Mouse (Mus musculus): ENCODE results near the gene Usp46. TPM values are rescaled to one million over a fixed set of nuclear protein-coding genes. Genes with fewer than 3 reads are reported as not detected.

Gene Usp46
- polyA plus RNA-seq, 1 experiment from 2014 or later = 37.7 TPM

DNA sequence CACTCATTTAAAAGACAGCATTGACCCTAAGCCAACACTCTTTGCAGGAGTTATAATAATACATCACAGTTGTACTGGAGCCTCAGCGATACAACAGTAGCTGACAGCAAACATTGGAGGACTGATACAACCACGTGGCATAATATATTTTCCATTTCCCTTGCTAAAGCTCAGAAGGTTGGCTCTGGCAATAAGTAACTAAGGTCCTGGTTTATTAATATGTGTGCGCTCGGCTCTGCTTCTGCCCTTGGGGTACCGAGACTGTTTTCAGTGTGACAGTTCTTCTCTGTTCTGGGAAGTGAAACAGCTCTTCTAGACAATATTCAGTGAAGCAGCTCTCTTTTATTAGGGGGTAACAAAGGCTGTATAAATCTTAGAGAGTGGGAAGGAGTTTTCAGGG, 50.7 kb downstream of the Usp46 start:
- H3K4me3 ChIP-seq (ENCODE audit: low read length) = no peak overlapping the region
- ATAC-seq = no peak
- no peaks in the 10 kb centered on the region for H3K27me3 ChIP-seq (replicated peaks; ENCODE audit: control insufficient read depth, insufficient read depth, low read length)
- H3K9me3 ChIP-seq (ENCODE audit: control insufficient read depth, low read length) = no peaks in the 10 kb centered on the region
- H3K27ac ChIP-seq (ENCODE audit: low read depth, low read length) = no peak overlapping the region
- no peaks in the 10 kb centered on the region; the same call in 1 of the 2 replicates for H3K36me3 ChIP-seq (ENCODE audit: control insufficient read depth, insufficient read depth, low read length)
- no peak overlapping the region for H3K9ac ChIP-seq (ENCODE audit: low read depth, low read length)
- H3K4me2 ChIP-seq (ENCODE audit: low read length) = no peak overlapping the region
- WGBS = 89% methylated on average over 5 of the region's 5 CpGs
- no peaks in the 10 kb centered on the region for H3K4me1 ChIP-seq (ENCODE audit: control insufficient read depth, insufficient read depth, low read depth, low read length)

DNA sequence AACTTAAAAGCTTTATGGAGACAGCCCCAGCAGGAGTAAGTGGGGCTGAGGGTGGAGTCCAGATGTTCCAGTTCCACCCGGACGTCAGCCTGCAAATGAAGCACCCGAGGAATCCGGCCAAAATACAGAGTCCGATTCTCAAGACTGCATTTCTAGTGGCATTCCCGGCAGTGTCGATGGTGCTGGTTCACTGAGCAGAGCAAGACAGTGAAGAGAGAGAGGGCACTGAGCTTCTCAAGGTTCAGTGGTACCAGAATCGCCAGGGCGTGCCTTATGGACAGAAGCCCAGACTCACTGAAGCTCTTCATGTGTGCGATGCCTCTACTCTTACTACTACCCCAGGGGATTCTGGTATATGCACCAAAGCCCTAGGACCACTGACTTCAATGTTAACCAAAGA, 56.6 kb downstream of the Usp46 start:
- no peak overlapping the region for H3K27ac ChIP-seq (ENCODE audit: low read depth, low read length)
- H3K4me2 ChIP-seq (ENCODE audit: low read length) = no peak overlapping the region
- 81% methylated on average over 10 of the region's 10 CpGs for WGBS
- no peak for ATAC-seq
- H3K4me3 ChIP-seq (ENCODE audit: low read length) = no peak overlapping the region
- no peaks in the 10 kb centered on the region for H3K27me3 ChIP-seq (replicated peaks; ENCODE audit: control insufficient read depth, insufficient read depth, low read length)
- no peaks in the 10 kb centered on the region for H3K9me3 ChIP-seq (ENCODE audit: control insufficient read depth, low read length)
- H3K36me3 ChIP-seq (ENCODE audit: control insufficient read depth, insufficient read depth, low read length) = no peaks in the 10 kb centered on the region; the same call in 1 of the 2 replicates
- H3K4me1 ChIP-seq (ENCODE audit: control insufficient read depth, insufficient read depth, low read depth, low read length) = no peaks in the 10 kb centered on the region
- no peak overlapping the region for H3K9ac ChIP-seq (ENCODE audit: low read depth, low read length)

DNA sequence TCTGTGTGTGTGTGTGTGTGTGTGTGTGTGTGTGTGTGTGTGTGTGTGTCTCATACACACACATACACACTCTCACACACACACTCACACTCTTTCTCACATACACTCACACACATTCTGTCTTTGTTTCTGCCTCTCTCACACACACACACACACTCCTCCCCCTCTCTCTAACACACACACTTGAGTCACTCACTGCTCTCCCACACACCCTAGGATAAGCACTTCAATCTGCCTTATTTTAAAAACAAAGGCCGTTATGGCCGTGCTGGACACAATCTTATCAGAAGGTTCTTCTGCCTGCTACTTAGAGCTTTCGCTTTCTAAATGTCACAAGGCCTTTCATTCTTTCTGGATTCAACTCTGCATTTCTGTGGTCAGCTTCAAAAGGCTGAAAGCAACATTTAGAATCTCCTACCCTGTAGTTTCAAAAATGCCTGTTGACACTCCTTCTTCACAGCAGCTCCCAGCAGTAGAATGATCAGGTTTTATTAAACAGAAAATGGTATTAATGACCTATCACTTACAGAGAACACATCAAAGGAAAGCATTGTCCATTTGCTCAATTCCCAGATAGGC, 60.6 kb downstream of the Usp46 start:
- Histone ChIP-seq H3K27me3 (replicated peaks; ENCODE audit: control insufficient read depth, insufficient read depth, low read length) (no peaks in the 10 kb centered on the region), H3K36me3 (ENCODE audit: control insufficient read depth, insufficient read depth, low read length) (no peaks in the 10 kb centered on the region; the same call in 1 of the 2 replicates), H3K4me1 (ENCODE audit: control insufficient read depth, insufficient read depth, low read depth, low read length) (no peaks in the 10 kb centered on the region), H3K27ac (ENCODE audit: low read depth, low read length) (no peak overlapping the region), H3K4me2 (ENCODE audit: low read length) (no peak overlapping the region), H3K4me3 (ENCODE audit: low read length) (no peak overlapping the region), H3K9me3 (ENCODE audit: control insufficient read depth, low read length) (no peaks in the 10 kb centered on the region), H3K9ac (ENCODE audit: low read depth, low read length) (no peak overlapping the region)
- no peak for ATAC-seq
- 79% methylated on average over 3 of the region's 3 CpGs for WGBS

DNA sequence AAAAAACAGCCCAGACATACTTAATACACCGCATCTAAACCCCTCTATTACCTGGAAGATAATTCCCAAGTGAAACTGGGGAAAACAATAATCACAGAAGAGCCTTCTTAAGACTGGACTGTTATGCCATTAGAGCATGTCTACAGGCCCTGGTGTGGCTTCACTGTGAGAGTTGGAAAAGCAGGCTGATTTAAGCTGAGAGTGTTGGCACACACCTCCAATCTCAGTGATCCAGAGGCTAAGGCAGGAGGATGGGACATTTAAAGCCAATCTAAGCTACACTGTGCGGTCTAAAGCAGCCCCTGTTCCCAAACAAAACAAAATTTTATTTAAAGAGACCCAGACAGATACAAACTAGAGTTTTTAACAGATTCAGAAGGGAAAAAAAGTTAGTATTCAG, 62.3 kb downstream of the Usp46 start:
- no peak overlapping the region for H3K4me3 ChIP-seq (ENCODE audit: low read length)
- H3K9me3 ChIP-seq (ENCODE audit: control insufficient read depth, low read length) = no peaks in the 10 kb centered on the region
- H3K36me3 ChIP-seq (ENCODE audit: control insufficient read depth, insufficient read depth, low read length) = peaks cover 2% of the 10 kb centered on the region; the same call in 1 of the 2 replicates
- no peak for ATAC-seq
- H3K27me3 ChIP-seq (replicated peaks; ENCODE audit: control insufficient read depth, insufficient read depth, low read length) = no peaks in the 10 kb centered on the region
- 91% methylated on average over 2 of the region's 2 CpGs for WGBS
- H3K9ac ChIP-seq (ENCODE audit: low read depth, low read length) = no peak overlapping the region
- no peak overlapping the region for H3K4me2 ChIP-seq (ENCODE audit: low read length)
- no peaks in the 10 kb centered on the region for H3K4me1 ChIP-seq (ENCODE audit: control insufficient read depth, insufficient read depth, low read depth, low read length)
- no peak overlapping the region for H3K27ac ChIP-seq (ENCODE audit: low read depth, low read length)

DNA sequence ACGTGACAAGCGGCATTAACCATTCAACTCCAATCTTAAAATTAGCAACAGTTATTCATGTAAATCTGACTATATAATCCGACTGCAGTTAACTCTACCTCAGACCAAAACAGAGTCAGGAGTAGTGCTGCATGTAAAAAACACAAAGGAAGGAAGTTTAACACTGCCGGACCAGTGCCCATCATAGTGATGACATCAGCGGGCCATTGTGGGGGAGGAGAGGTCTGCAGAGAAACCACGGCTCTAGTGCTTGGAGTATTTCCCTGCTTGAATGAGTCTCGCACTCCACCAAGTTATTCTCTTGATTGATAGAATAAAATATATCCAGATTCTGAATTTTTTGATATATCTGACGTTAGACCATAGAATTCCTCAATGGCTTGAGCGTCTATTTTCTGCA, 66.5 kb downstream of the Usp46 start:
- Histone ChIP-seq H3K36me3 (ENCODE audit: control insufficient read depth, insufficient read depth, low read length) (peaks cover 2% of the 10 kb centered on the region; the same call in 1 of the 2 replicates), H3K4me1 (ENCODE audit: control insufficient read depth, insufficient read depth, low read depth, low read length) (no peaks in the 10 kb centered on the region), H3K27ac (ENCODE audit: low read depth, low read length) (no peak overlapping the region), H3K4me3 (ENCODE audit: low read length) (no peak overlapping the region), H3K9me3 (ENCODE audit: control insufficient read depth, low read length) (no peaks in the 10 kb centered on the region), H3K9ac (ENCODE audit: low read depth, low read length) (no peak overlapping the region), H3K27me3 (replicated peaks; ENCODE audit: control insufficient read depth, insufficient read depth, low read length) (no peaks in the 10 kb centered on the region), H3K4me2 (ENCODE audit: low read length) (no peak overlapping the region)
- no peak for ATAC-seq
- 86% methylated on average over 9 of the region's 9 CpGs for WGBS

DNA sequence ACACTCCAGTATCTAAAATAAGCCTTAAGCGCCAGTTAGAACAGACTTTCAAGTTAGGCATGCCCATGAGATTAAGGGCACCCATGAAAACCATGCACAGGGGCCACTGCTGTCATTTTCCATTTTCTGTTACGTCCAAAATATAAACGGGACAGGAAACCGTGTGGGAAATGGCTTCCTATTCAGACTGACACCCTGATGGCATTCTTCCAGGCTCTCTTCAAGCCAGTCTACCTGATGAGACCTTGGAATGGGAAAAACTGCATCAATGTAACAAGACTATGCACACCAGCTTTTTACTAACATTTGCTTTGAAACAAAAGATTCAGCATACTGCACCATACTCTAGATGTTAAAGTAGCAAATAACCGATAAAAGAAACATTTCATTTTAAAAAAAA, 69.3 kb downstream of the Usp46 start:
- no peak overlapping the region for H3K9ac ChIP-seq (ENCODE audit: low read depth, low read length)
- H3K4me3 ChIP-seq (ENCODE audit: low read length) = no peak overlapping the region
- H3K36me3 ChIP-seq (ENCODE audit: control insufficient read depth, insufficient read depth, low read length) = peaks cover 2% of the 10 kb centered on the region; the same call in 1 of the 2 replicates
- no peaks in the 10 kb centered on the region for H3K9me3 ChIP-seq (ENCODE audit: control insufficient read depth, low read length)
- WGBS = 86% methylated on average over 5 of the region's 5 CpGs
- H3K4me2 ChIP-seq (ENCODE audit: low read length) = no peak overlapping the region
- H3K27me3 ChIP-seq (replicated peaks; ENCODE audit: control insufficient read depth, insufficient read depth, low read length) = no peaks in the 10 kb centered on the region
- ATAC-seq = no peak
- H3K4me1 ChIP-seq (ENCODE audit: control insufficient read depth, insufficient read depth, low read depth, low read length) = no peaks in the 10 kb centered on the region
- no peak overlapping the region for H3K27ac ChIP-seq (ENCODE audit: low read depth, low read length)

DNA sequence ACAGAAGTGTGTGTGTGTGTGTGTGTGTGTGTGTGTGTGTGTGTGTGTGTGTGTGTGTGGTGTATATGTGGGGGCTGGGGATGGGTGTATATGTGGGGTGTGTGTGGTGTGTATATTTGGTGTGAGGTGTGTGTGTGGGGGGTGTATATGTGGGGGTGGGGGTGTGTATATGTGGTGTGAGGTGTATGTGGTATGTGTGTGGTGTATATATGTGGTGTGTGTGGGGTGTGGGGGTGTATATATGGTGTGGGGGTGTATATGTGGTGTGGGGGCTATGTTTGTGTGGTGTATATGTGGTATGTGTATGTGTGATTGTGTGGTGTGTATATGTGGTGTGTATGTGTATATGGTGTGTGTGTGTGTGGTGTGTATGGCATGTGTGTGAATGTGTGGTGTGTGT, 73.4 kb downstream of the Usp46 start:
- H3K9ac ChIP-seq (ENCODE audit: low read depth, low read length) = no peak overlapping the region
- no peaks in the 10 kb centered on the region for H3K36me3 ChIP-seq (ENCODE audit: control insufficient read depth, insufficient read depth, low read length)
- no peak for ATAC-seq
- H3K4me2 ChIP-seq (ENCODE audit: low read length) = no peak overlapping the region
- no peaks in the 10 kb centered on the region for H3K4me1 ChIP-seq (ENCODE audit: control insufficient read depth, insufficient read depth, low read depth, low read length)
- H3K27ac ChIP-seq (ENCODE audit: low read depth, low read length) = no peak overlapping the region
- H3K27me3 ChIP-seq (replicated peaks; ENCODE audit: control insufficient read depth, insufficient read depth, low read length) = no peaks in the 10 kb centered on the region
- H3K9me3 ChIP-seq (ENCODE audit: control insufficient read depth, low read length) = no peaks in the 10 kb centered on the region
- no peak overlapping the region for H3K4me3 ChIP-seq (ENCODE audit: low read length)

DNA sequence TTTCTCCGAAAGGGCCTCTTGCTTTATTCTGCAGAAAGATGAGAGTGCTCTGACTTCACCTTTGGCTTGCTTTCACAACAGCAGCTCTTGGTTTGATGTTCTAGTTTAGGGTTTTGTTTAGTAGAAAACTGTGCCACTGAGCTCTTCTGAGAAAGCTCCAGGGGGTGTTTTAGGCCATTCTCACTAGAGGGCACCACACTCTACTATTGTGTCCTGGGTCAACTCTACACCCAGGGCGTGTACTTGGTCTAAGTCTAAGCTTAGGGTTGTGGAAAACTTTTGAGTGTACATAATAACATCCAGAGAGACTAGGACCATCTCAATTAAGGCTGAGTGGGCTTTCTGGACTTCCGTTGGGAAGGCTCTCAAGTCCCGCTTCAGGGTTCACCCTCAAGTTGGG, 74.7 kb downstream of the Usp46 start:
- H3K9ac ChIP-seq (ENCODE audit: low read depth, low read length) = no peak overlapping the region
- no peaks in the 10 kb centered on the region for H3K36me3 ChIP-seq (ENCODE audit: control insufficient read depth, insufficient read depth, low read length)
- 88% methylated on average over 4 of the region's 4 CpGs for WGBS
- no peak overlapping the region for H3K4me2 ChIP-seq (ENCODE audit: low read length)
- H3K27ac ChIP-seq (ENCODE audit: low read depth, low read length) = no peak overlapping the region
- ATAC-seq = no peak
- no peaks in the 10 kb centered on the region for H3K27me3 ChIP-seq (replicated peaks; ENCODE audit: control insufficient read depth, insufficient read depth, low read length)
- no peak overlapping the region for H3K4me3 ChIP-seq (ENCODE audit: low read length)
- H3K9me3 ChIP-seq (ENCODE audit: control insufficient read depth, low read length) = no peaks in the 10 kb centered on the region
- H3K4me1 ChIP-seq (ENCODE audit: control insufficient read depth, insufficient read depth, low read depth, low read length) = no peaks in the 10 kb centered on the region

DNA sequence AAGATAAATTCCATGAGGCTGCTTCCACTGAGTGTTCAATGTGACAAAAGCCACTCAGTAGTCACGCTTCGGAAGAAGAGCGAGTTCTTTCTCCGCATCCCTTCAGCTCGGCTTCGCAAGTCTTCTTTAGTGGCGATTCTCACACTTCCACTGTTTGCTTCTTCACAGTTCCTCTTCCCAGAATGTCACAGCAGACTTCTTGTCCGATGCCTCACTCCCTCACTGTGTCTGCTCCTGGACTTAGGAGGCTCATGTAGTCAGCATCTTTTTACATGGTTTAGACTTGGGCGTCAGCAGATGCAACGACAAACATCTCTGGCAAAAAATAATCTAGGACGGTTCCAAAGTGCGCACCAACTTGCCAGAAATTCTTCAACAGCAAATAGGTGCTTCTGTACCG, 75.9 kb downstream of the Usp46 start:
- Histone ChIP-seq H3K27me3 (replicated peaks; ENCODE audit: control insufficient read depth, insufficient read depth, low read length) (no peaks in the 10 kb centered on the region), H3K4me3 (ENCODE audit: low read length) (no peak overlapping the region), H3K4me1 (ENCODE audit: control insufficient read depth, insufficient read depth, low read depth, low read length) (no peaks in the 10 kb centered on the region), H3K36me3 (ENCODE audit: control insufficient read depth, insufficient read depth, low read length) (no peaks in the 10 kb centered on the region), H3K27ac (ENCODE audit: low read depth, low read length) (no peak overlapping the region), H3K4me2 (ENCODE audit: low read length) (no peak overlapping the region), H3K9me3 (ENCODE audit: control insufficient read depth, low read length) (no peaks in the 10 kb centered on the region), H3K9ac (ENCODE audit: low read depth, low read length) (no peak overlapping the region)
- ATAC-seq = no peak
- WGBS = 93% methylated on average over 13 of the region's 13 CpGs

DNA sequence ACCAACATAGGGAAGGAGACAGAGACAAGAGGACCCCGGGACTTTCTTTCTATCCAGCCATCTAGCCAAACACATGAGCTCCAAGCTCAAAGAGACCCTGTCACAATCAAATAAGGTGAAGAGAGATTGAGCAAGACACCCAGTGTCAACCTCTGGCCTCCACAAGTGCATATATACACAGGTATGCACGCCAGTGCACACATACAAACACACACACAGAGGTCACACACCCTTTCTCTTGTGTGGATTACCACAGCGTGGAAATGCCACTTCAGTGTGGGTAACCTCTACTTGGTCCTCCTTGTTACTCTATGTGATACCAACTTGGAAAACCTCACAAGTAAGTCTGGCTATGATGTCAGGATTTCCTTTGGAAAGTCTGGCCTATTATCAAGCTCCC, 78.7 kb downstream of the Usp46 start:
- Histone ChIP-seq H3K9me3 (ENCODE audit: control insufficient read depth, low read length) (no peaks in the 10 kb centered on the region), H3K36me3 (ENCODE audit: control insufficient read depth, insufficient read depth, low read length) (no peaks in the 10 kb centered on the region), H3K4me3 (ENCODE audit: low read length) (no peak overlapping the region), H3K27ac (ENCODE audit: low read depth, low read length) (no peak overlapping the region), H3K4me2 (ENCODE audit: low read length) (no peak overlapping the region), H3K4me1 (ENCODE audit: control insufficient read depth, insufficient read depth, low read depth, low read length) (no peaks in the 10 kb centered on the region), H3K9ac (ENCODE audit: low read depth, low read length) (no peak overlapping the region), H3K27me3 (replicated peaks; ENCODE audit: control insufficient read depth, insufficient read depth, low read length) (no peaks in the 10 kb centered on the region)
- WGBS = 90% methylated on average over 3 of the region's 3 CpGs
- no peak for ATAC-seq
